Mouse (Mus musculus): Measurements from ENCODE around the gene Zfp712.
A peak's percentile ranks its signal among the peaks of the same experiment; 100 is the strongest.

Gene Zfp712

GRCm38 (mm10) chr13:67060786-67061358, at the start of gene Zfp712:
TSS of gene Zfp712 (minus strand) at chr13:67061170.
- peak; percentile 68 to 74 for DNase-seq (ENCODE audit: low read depth in 2 of 2, low spot score in 2 of 2)

GRCm38 (mm10) chr13:67108821-67109206, 47.8 kb upstream of the Zfp712 start:
- DNase-seq (ENCODE audit: low read depth in 2 of 2, low spot score in 2 of 2) = no peak

DNA sequence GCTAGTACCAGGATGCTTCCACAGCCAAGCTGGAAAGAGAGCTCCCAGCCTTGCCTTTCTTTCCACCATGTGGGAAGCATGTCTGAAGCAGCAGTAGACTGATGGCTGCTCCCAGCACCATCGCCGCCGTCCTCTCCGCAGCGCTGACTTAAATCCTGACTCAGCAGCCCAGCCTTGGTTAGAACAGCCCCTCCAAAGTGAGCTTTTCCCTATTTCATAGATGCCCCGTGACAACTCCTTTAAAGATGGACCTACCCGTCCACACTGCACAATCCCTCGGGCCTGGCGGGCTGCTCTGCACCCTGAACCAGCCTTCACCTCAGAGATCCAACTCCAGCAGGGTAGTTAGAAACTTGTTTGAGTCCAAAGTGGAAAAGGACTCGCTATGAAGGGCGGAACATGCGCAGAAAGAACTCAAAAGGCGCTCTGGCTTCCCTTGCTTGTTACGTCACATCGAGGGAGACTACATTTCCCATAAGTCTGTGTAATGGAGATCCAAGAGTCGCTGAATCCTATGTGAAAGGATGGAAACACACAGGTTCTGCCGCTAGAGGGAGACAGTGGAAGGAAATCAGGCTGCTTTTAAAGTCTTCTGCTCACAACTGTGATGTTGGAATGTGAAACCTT, 47.3 kb upstream of the Zfp712 start, which contains the start of gene Gm28557:
TSS of gene Gm28557 (minus strand) at position 411 of the 627 bp plus-strand sequence.
- peak; percentile 83 to 88 for DNase-seq (ENCODE audit: low read depth in 2 of 2, low spot score in 2 of 2)

GRCm38 (mm10) chr13:67107681-67108080, 46.7 kb upstream of the Zfp712 start:
- no peak for DNase-seq (ENCODE audit: low read depth in 2 of 2, low spot score in 2 of 2)

DNA sequence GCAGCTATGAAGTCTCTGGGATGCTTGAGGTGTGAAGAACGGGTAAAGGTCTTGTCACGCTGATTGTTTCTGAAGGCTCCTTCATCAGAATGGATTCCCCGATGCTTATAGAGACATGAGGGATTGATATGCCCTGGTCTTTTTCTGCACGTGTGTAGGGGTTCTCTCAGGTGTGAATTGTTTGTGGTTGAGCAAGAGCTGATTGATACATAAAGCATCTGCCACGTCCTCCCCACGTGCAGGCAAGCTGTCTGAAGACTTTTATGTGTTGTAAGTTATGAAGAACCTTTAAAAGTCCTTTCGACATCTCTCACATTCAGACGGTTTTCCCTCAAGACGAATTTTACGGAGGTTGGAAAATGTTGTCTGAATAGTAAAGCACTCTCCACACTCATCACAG, 36.9 kb upstream of the Zfp712 start, which contains the start of gene Zfp708:
TSS of gene Zfp708 (minus strand) at position 101 of the 400 bp plus-strand sequence.
- DNase-seq (ENCODE audit: low read depth in 2 of 2, low spot score in 2 of 2) = no peak

GRCm38 (mm10) chr13:67090154-67090553, 29.2 kb upstream of the Zfp712 start:
- DNase-seq (ENCODE audit: low read depth in 2 of 2, low spot score in 2 of 2) = no peak

GRCm38 (mm10) chr13:67081946-67082345, 21.0 kb upstream of the Zfp712 start:
- DNase-seq (ENCODE audit: low read depth in 2 of 2, low spot score in 2 of 2) = no peak

- DNase-seq (ENCODE audit: low read depth in 2 of 2, low spot score in 2 of 2) = peak; percentile 35 to 55
Observed at GRCm38 (mm10) chr13:67081142-67081713, 20.3 kb upstream of the Zfp712 start.

DNA sequence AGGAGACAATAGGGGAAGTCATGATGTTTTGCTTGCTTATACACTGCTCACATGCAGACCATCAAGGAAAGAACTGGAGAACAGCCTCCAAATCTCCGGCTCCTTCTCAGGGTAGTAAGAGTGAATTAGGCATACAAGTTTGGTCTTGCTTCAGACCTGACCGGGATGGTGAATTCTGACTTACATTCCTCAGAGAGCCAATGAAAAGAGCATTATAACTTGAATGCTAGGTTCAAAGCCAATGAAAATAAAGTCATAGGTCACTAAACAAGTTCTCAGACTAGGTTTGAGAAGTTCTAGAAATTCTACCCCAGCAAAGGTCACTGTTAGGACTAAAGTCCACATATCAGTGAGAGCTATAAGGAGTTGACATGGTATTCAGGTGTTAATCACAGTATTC, 16.3 kb upstream of the Zfp712 start:
- no peak for DNase-seq (ENCODE audit: low read depth in 2 of 2, low spot score in 2 of 2)

DNA sequence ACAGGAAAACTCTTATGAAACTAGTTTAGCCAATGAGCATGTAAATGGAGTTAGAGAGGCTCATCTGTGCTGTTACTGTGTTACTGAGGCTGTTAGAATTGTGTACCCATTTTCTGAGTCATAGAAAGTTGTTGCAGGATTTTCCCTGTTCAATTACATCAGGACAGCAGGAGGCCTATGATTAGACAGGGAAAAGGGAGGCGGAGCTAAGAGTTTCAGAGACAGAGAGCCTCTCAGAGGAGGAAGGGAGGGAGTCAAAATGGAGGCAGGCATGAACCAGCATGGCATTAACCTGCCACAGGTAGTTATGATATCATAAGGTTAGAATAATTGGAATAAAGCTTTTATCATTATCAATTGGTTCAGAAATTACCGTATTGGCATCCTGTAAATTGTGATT, 11.8 kb upstream of the Zfp712 start:
- DNase-seq (ENCODE audit: low read depth in 2 of 2, low spot score in 2 of 2) = no peak

DNA sequence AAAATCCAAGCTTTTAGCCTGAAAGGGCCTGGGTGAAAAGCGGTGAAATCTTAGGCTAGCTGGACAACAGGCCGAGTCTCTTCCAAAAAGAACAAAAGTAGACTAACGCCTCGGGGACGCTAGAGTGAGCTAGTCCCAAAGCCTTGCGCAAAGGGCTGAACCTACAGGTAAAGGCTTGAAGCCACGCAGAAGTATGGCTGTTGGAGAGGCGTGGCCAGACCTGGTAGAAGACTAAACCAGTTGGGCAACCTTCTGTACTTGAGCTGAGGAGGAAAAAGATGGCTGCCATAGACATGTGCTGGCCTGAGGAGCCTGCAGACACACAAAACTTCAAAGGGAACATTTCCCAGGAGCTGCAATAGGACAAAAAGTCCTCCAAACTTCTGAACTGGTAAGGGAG, 4.4 kb upstream of the Zfp712 start:
- no peak for DNase-seq (ENCODE audit: low read depth in 2 of 2, low spot score in 2 of 2)

- no peak for DNase-seq (ENCODE audit: low read depth in 2 of 2, low spot score in 2 of 2)
Observed at GRCm38 (mm10) chr13:67062427-67062826, 1.5 kb upstream of the Zfp712 start.

DNA sequence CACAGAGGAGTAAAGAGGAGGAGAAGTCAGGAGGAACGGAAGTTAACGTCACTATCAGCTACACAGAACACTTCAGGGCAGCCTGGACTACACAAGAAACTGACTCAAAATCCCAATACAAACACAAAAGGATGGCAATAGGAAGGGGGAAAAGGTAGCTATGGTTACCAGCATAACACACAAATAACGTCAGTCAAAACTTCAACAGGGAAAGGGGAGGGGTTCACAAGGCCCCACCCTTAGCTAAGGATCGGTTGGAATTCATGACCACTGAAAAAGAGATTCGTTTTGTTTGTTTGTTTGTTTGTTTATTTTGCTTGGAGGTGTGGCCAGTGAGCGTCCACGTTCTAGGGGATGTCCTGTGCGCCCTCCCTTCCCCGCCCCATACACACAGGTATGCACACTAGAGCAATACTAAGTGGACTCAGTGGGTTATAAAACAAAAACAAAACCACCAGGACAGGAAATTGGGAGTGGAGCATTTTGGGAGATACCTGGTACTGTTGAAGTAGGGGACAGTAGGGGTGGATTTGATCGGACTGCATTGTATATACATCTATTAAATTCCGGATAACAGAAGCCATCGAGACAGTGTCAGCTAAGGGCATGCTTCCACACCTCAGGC, 697 bp downstream of the Zfp712 start:
- DNase-seq (ENCODE audit: low read depth in 2 of 2, low spot score in 2 of 2) = no peak
